Mouse (Mus musculus) stomach, postnatal 0 days (tissue): ENCODE data around the gene Vmn1r36. TPM values are rescaled to one million over a fixed set of nuclear protein-coding genes. Genes with fewer than 3 reads are reported as not detected.
"Not testable (repeated sequence)": the region's sequence is repeated elsewhere in the genome, so short reads cannot be mapped to it uniquely, and the experiment has no call there.

Source experiments
- ATAC-seq: fragments of 200-750 bp; cut with Nextera tagmentation; 2 replicates; pipeline ENCODE4 v1.8.0; 2017; ENCODE audit not compliant: low FRiP score, low TSS enrichment
- DNase-seq: peaks from one replicate; pipeline ENCODE4 v3.0.0-alpha.2; 2016; ENCODE audit warnings: low spot score
- H3K27ac ChIP-seq: fragments of 300-500 bp; sonication (generic); replicated peaks from 2 replicates; pipeline ENCODE4 v1.5.1; 2014; ENCODE audit warnings: mild to moderate bottlenecking, control low read depth
- H3K27me3 ChIP-seq: fragments of 300-500 bp; sonication (generic); 2 replicates; pipeline ENCODE4 v1.6.1; 2014; ENCODE audit warnings: low read length; ENCODE audit not compliant: control insufficient read depth, insufficient read depth
- H3K36me3 ChIP-seq: fragments of 300-500 bp; sonication (generic); 2 replicates; pipeline ENCODE4 v1.6.1; 2014; ENCODE audit warnings: low read length, mixed read lengths; ENCODE audit not compliant: control insufficient read depth, insufficient read depth
- H3K4me1 ChIP-seq: fragments of 300-500 bp; sonication (generic); replicated peaks from 2 replicates; pipeline ENCODE4 v1.6.1; 2014; ENCODE audit warnings: antibody characterized with exemption; ENCODE audit not compliant: control insufficient read depth, insufficient read depth
- H3K4me2 ChIP-seq: fragments of 300-500 bp; sonication (generic); replicated peaks from 2 replicates; pipeline ENCODE4 v1.6.1; 2014; ENCODE audit warnings: low read depth, mild to moderate bottlenecking, control low read depth, moderate library complexity
- H3K4me3 ChIP-seq: fragments of 300-500 bp; sonication (generic); 2 replicates; pipeline ENCODE4 v1.5.1; 2014; ENCODE audit warnings: low read depth, low read length, control low read depth
- H3K9ac ChIP-seq: fragments of 300-500 bp; sonication (generic); 2 replicates; pipeline ENCODE4 v1.6.1; 2014; ENCODE audit warnings: mild to moderate bottlenecking, low read length, control low read depth, mixed read lengths
- H3K9me3 ChIP-seq: fragments of 300-500 bp; sonication (generic); 2 replicates; pipeline ENCODE4 v1.6.1; 2016; ENCODE audit warnings: low read length; ENCODE audit not compliant: control insufficient read depth
- CTCF ChIP-seq: IDR thresholded peaks from 2 replicates; pipeline ENCODE4 v1.5.1; 2016; ENCODE audit warnings: antibody characterized with exemption, low read depth, mild to moderate bottlenecking, moderate library complexity
- EP300 ChIP-seq: optimal IDR thresholded peaks from 2 replicates; pipeline ENCODE3; 2016; ENCODE audit warnings: antibody characterized with exemption
- WGBS: fragments of 180-500 bp; shearing (Covaris S2); extraction: QIAGEN DNeasy Blood & Tissue Kit; methylation state at CpG from one replicate; pipeline ENCODE4 v1.1.7; 2014; 5-methylcytosine and 5-hydroxymethylcytosine counted together
- polyA plus RNA-seq: library from polyadenylated mRNA; unstranded; fragments of >200 nt; fragmentation: Nextera tagmentation; extraction: Ambion mirVana; gene quantifications from 2 replicates; pipeline ENCODE4 v1.2.1, GENCODE M21; 2015

Gene Vmn1r36
- polyA plus RNA-seq, result not detected in 2 replicates

- H3K4me3 ChIP-seq, H3K27me3 ChIP-seq, H3K4me2 ChIP-seq, H3K27ac ChIP-seq, H3K4me1 ChIP-seq, H3K9ac ChIP-seq, H3K36me3 ChIP-seq, ATAC-seq, DNase-seq, H3K9me3 ChIP-seq: not testable (repeated sequence)
- 46% methylated on average over 2 of the region's 2 CpGs for WGBS
These were observed at the start of gene Vmn1r36 for GRCm38 (mm10) chr6:66719068-66719467. Gene Vmn1r36 (minus strand): TSS chr6:66719168.

- not testable (repeated sequence) for H3K9ac ChIP-seq, H3K4me1 ChIP-seq, H3K9me3 ChIP-seq, DNase-seq, H3K4me2 ChIP-seq, H3K27me3 ChIP-seq, H3K27ac ChIP-seq, H3K36me3 ChIP-seq, H3K4me3 ChIP-seq, ATAC-seq
These were observed 10.1 kb upstream of the Vmn1r36 start, which contains the start of gene Vmn1r37 for GRCm38 (mm10) chr6:66729082-66729481. Gene Vmn1r37 (plus strand): TSS chr6:66729382.

GRCm38 (mm10) chr6:66713854-66714253 is 5.1 kb downstream of the Vmn1r36 start:
- no peaks in the 10 kb centered on the region for H3K4me1 ChIP-seq
- no peak overlapping the region for H3K4me2 ChIP-seq
- H3K9ac ChIP-seq, result no peak overlapping the region
- H3K4me3 ChIP-seq, result no peak overlapping the region
- no peaks in the 10 kb centered on the region for H3K9me3 ChIP-seq
- 74% methylated on average over 3 of the region's 3 CpGs for WGBS
- H3K27ac ChIP-seq, result no peak overlapping the region
- TF ChIP-seq EP300, result no peak
- no peak for TF ChIP-seq CTCF
- no peaks in the 10 kb centered on the region for H3K27me3 ChIP-seq
- ATAC-seq (no peak), DNase-seq (no peak)
- H3K36me3 ChIP-seq, result no peaks in the 10 kb centered on the region

- Histone ChIP-seq H3K36me3 (no peaks in the 10 kb centered on the region), H3K9me3 (no peaks in the 10 kb centered on the region), H3K4me3 (no peak overlapping the region), H3K27ac (no peak overlapping the region), H3K4me2 (no peak overlapping the region), H3K9ac (no peak overlapping the region), H3K4me1 (no peaks in the 10 kb centered on the region), H3K27me3 (no peaks in the 10 kb centered on the region)
- TF ChIP-seq EP300 (no peak), CTCF (no peak)
- ATAC-seq (no peak), DNase-seq (no peak)
These were observed 10.1 kb downstream of the Vmn1r36 start for GRCm38 (mm10) chr6:66708901-66709300.

GRCm38 (mm10) chr6:66685806-66686205 is 33.2 kb downstream of the Vmn1r36 start, which contains the start of gene Vmn1r35:
Gene Vmn1r35 (minus strand): TSS chr6:66685906.
- no peaks in the 10 kb centered on the region for H3K36me3 ChIP-seq
- no peaks in the 10 kb centered on the region for H3K4me1 ChIP-seq
- H3K27ac ChIP-seq, result no peak within 1 kb of the TSS
- 75% methylated on average over 3 of the region's 3 CpGs for WGBS
- no peak within 1 kb of the TSS for H3K9ac ChIP-seq
- no peaks in the 10 kb centered on the region for H3K9me3 ChIP-seq
- no peaks in the 10 kb centered on the region for H3K27me3 ChIP-seq
- no peak within 1 kb of the TSS for H3K4me3 ChIP-seq
- DNase-seq (no peak), ATAC-seq (no peak)
- H3K4me2 ChIP-seq, result no peak within 1 kb of the TSS
- no peak for TF ChIP-seq EP300
- TF ChIP-seq CTCF, result no peak

Other genes starting within 250 kb of the Vmn1r36 start
- gene Mad2l1, start 183.8 kb downstream of the Vmn1r36 start, polyA plus RNA-seq, result 33.8 and 38.6 TPM in 2 replicates
- gene Vmn1r32, start 159.1 kb downstream of the Vmn1r36 start, polyA plus RNA-seq, result not detected in 2 replicates
- not detected in 2 replicates for gene Vmn1r33, start 100.9 kb downstream of the Vmn1r36 start, polyA plus RNA-seq
- gene Vmn1r34, start 75.3 kb downstream of the Vmn1r36 start, polyA plus RNA-seq, result not detected in 2 replicates
- not detected in 2 replicates for gene Vmn1r35, start 33.3 kb downstream of the Vmn1r36 start, polyA plus RNA-seq
- gene Vmn1r37, start 10.2 kb upstream of the Vmn1r36 start, polyA plus RNA-seq, result not detected in 2 replicates
- 0.07 TPM in 1 of 2 replicates, not detected in the other for gene Vmn1r38, start 63.5 kb upstream of the Vmn1r36 start, polyA plus RNA-seq
- gene Vmn1r39, start 91.4 kb upstream of the Vmn1r36 start, polyA plus RNA-seq, result not detected in 2 replicates
- 164 and 166 TPM in 2 replicates for gene Gng12, start 177.2 kb upstream of the Vmn1r36 start, polyA plus RNA-seq